Mouse (Mus musculus): Measurements from ENCODE around the gene B4galt1.
A peak's percentile ranks its signal among the peaks of the same experiment; 100 is the strongest.

The B4galt1 gene

GRCm38 (mm10) chr4:40853565-40854386 is at the start of gene B4galt1:
B4galt1 (minus strand) TSS chr4:40854005.
- DNase-seq (ENCODE audit: low spot score): peak; percentile 97

- DNase-seq (ENCODE audit: low spot score): no peak
Observed at GRCm38 (mm10) chr4:40900612-40901011, 46.8 kb upstream of the B4galt1 start.

DNA sequence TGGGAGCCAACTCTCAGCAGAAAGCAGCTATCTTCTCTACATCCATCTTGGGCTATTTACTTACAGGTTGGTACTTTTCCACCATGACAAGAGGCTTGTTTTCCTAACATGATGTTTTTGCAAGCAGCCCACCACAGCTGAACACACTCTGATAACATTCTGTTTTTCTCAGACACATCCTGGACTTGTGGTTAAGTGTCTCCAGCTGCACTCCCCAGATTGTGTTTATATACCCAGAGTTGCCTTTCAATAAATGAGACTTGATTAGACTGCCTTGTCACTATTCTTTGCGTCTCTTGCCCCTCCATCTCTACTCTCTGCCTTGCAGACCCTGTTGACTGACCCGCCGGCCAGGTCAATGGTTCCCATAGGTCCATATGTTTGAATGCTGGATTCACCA is 46.3 kb upstream of the B4galt1 start:
- DNase-seq (ENCODE audit: low spot score): no peak

GRCm38 (mm10) chr4:40899264-40899663 is 45.5 kb upstream of the B4galt1 start:
- no peak for DNase-seq (ENCODE audit: low spot score)

DNA sequence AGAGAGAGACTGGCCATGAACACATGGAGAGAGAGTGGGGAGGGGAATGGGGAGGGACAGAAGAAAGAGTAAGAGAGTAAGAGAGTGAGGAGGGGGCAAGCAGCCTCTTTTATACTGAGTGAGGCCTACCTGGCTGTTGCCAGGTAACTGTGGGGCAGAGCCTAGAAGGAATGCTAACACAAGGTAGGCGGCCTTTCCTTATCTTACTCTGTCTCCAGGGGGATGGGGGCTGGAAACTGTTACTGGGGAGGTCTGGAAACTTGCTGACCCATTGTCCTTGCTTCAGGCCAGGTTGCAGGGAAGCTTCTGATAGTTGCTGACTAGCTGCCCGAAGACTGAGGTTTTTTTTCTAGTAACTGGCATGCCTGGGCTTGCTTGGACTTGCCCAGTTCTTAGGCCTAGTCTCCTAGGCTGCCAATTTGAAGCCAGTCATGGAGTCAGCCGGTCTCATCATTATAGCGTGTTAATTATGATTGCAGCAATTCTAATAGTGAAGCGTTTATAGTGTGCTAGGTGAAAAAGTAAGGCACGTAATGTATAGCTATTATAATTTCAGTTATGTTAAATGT is 44.8 kb upstream of the B4galt1 start:
- DNase-seq (ENCODE audit: low spot score): no peak

GRCm38 (mm10) chr4:40895646-40896045 is 41.8 kb upstream of the B4galt1 start:
- DNase-seq (ENCODE audit: low spot score): no peak

GRCm38 (mm10) chr4:40895118-40895517 is 41.3 kb upstream of the B4galt1 start:
- DNase-seq (ENCODE audit: low spot score): no peak

DNA sequence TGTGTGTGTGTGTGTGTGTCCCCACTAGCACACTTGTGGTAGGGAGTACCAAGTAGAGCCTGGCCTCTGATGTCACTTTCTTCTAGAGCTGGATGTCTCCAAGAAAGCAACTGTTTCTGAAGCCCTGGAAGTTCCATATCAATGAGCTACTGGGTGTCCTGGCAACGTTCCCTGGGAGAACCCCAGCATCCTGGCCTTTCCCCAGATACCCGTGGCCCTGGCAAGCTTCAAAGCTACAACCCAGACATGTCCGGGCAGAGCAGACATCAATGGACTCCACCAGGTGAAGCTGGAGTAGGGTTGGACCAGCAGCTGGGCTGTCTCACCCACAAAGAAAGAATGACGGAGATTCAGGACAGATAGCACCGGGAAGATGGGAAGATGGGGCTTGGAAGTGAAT is 37.4 kb upstream of the B4galt1 start:
- DNase-seq (ENCODE audit: low spot score): no peak

- no peak for DNase-seq (ENCODE audit: low spot score)
Observed at GRCm38 (mm10) chr4:40889983-40890382, 36.2 kb upstream of the B4galt1 start.

DNA sequence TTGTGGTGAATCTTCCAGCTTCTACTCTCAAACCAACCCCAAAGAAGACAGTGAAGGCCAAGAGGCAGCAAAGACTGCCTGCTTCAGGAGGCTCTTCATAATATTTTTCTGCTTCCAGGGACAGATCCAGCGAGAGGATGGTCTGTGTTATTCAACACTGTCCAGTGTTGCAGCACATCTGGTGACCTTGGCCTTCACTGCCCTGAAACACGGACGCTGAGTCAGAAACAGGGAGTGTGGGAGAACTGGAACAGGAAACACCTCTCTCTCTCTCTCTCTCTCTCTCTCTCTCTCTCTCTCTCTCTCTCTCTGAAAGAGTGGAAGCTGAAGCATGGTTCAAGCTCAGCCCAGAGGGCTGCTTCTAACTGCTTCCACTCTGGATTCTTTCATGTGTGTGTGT is 35.4 kb upstream of the B4galt1 start:
- DNase-seq (ENCODE audit: low spot score): peak; percentile 54

DNA sequence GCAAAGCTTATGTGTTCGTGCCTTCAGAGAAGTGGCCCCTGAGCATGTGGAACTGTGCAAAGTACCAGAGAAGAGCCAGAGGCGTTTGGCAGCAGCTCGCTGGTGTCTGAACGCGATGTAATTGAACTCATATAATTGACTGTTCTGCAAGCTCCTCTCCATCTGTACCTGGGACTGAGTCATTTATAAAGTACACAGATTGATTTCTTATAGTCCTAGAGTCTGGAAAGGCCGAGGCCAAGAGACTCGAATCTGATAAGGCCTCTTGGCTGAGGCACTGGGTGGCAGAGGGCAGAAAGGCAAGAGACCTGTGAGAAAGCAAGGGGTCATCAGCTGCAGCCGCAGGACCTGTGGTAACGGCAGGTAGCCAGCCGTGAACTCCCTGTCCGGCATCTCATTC is 35.0 kb upstream of the B4galt1 start:
- no peak for DNase-seq (ENCODE audit: low spot score)

- DNase-seq (ENCODE audit: low spot score): no peak
Observed at GRCm38 (mm10) chr4:40885883-40886282, 32.1 kb upstream of the B4galt1 start.

- DNase-seq (ENCODE audit: low spot score): no peak
Observed at GRCm38 (mm10) chr4:40885166-40885525, 31.3 kb upstream of the B4galt1 start.

DNA sequence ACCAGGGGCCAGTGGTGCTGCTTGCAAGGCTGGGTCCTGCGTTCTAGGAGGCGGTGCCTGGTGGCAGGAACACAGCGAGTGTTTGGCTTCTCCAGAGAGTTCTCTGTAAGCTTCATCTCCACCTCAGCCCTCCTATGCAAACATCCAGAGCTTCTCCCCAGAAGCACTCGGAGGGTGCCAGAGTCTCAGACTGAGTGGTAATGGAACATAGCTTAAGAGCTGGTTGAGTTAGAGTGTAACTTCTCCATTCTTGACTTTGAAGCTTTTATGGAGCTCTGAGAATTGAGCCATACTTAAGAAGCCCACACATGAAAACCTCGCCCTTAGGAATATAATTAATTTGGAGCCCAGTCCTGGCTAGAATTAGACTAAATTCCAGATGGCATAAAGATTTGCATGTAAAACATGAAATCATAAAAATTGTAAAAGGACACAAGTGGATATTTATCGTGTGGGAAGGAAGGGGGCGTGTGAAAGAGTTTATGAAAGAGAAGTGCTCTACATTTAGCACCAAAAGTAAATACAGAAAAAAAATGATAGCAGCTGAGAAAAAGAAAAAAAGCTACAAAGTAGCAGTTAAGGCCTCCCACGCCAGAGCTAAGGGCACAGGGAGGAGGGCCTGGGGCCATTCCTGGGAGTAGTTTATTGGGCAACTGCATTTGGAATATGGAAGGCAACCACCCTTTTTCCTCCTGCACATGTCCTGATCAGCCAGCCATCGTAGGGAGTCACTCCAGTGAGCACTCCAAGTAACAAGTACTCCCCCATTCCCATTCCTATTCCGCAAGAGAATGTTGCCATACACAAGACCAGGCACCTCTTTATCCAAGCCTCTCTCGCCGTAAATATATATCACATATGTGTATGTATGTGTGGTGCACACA is 30.7 kb upstream of the B4galt1 start:
- DNase-seq (ENCODE audit: low spot score): no peak

DNA sequence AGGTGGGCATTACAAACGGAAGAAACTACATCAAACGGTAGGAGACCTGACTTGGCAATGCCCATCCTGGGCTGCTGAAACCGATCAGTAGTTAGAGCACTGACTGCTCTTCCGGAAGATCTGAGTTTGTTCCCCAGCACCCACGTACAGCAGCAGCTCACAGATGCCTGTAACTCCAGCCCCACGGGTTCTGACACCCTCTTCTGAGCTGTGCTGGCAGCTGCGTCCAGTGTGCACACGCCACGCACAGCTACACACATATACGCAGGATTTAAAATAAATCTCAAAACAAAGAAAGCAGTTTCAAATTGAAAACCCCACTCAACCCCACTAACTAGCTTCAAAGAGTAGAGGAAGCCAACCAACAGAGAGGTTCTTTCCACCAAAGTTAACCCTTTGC is 29.4 kb upstream of the B4galt1 start:
- no peak for DNase-seq (ENCODE audit: low spot score)

GRCm38 (mm10) chr4:40877528-40877927 is 23.7 kb upstream of the B4galt1 start:
- no peak for DNase-seq (ENCODE audit: low spot score)

DNA sequence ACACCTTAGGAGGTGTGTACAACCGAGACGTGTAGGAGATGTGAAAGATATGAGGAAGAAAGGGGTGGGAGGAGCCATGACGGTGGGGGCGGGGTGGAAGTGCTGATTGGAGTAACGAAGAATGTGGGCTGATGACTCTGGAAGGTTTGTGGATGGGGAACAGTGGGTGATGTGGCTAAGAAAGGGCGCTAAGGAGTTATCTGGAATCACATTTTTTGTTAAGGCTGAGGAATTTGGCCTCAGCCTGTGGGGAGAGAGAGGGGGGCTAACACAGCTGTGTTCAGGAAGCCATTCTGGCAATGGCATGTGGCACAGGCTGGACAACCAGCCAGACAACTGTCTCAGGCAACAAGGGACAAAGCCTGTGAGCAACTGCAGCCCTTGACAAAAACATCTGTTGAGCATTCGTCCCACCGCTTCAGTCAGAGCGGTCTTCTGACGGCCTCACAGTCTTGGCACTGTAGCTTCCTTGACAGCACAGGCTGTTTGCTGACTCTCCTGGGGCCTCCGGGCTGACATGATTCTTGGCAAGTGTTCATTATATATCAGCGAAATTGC is 23.1 kb upstream of the B4galt1 start:
- DNase-seq (ENCODE audit: low spot score): peak; percentile 70

DNA sequence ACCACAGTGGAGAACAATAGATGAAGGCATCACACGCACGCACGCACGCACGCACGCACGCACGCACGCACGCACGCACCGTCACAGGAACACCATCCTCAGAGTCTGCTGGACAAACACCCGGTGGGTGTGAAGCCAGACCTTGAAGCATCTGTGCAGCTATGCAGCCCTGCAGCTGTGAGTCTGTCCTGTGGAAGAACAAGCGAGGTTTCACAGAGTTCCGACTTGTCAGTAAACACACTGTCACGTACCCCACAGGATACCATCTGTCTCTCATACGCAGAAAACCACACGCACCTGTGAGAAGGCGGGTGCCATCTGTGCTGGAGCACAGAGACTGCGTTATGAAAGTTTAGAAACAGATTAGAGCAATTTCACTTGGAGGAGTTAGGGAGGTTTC is 22.0 kb upstream of the B4galt1 start:
- DNase-seq (ENCODE audit: low spot score): no peak

- no peak for DNase-seq (ENCODE audit: low spot score)
Observed at GRCm38 (mm10) chr4:40874794-40875552, 21.2 kb upstream of the B4galt1 start.

GRCm38 (mm10) chr4:40874151-40874600 is 20.4 kb upstream of the B4galt1 start:
- peak; percentile 43 for DNase-seq (ENCODE audit: low spot score)

- DNase-seq (ENCODE audit: low spot score): peak; percentile 76
Observed at GRCm38 (mm10) chr4:40873320-40873719, 19.5 kb upstream of the B4galt1 start.

GRCm38 (mm10) chr4:40872129-40872528 is 18.3 kb upstream of the B4galt1 start:
- no peak for DNase-seq (ENCODE audit: low spot score)
